Mouse (Mus musculus) G1E-ER4 (cell line): ENCODE measurements around the gene Add1. TPM values are rescaled to one million over a fixed set of nuclear protein-coding genes. Genes with fewer than 3 reads are reported as not detected.

Source experiments
- GATA1 ChIP-seq: IDR thresholded peaks from one replicate; pipeline ENCODE4 v1.8.0; 2012; ENCODE audit warnings: low read length, inconsistent platforms
- polyA plus RNA-seq: library from polyadenylated mRNA; stranded (reverse); fragments of >175 nt; gene quantifications from 2 replicates; pipeline ENCODE4 v1.2.3, GENCODE M21; 2012

Gene Add1
- 290 and 368 TPM in 2 replicates for polyA plus RNA-seq

GRCm38 (mm10) chr5:34573268-34574221 is at the start of gene Add1:
Add1 (plus strand) TSS chr5:34573664.
- peak; percentile 40 for TF ChIP-seq GATA1

DNA sequence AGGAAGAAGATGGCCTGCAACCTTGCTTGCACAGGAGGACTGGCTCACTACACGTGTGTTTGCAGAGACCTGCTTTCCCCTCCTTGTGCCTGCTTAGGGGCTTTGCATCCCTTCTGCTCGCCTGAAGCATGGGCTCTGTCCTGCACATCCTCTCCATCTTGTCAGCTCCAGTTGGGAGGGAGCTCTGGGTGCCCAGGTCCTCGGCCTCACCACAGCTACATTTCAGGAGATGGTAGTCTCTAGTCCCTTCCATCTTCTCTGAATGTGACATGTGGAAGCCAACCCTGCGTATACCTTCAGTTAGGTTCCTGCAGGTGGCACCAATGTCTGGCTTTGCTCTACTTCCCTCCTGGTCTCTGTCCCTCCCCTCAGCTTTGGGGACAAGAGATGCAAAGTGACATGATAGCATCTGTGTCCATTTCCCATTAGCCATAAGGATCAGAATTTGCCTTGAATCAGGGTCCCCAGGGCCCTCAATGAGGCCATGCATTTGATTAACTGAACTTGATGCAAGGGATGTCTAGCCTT is 49.4 kb upstream of the Add1 start:
- TF ChIP-seq GATA1, result no peak

DNA sequence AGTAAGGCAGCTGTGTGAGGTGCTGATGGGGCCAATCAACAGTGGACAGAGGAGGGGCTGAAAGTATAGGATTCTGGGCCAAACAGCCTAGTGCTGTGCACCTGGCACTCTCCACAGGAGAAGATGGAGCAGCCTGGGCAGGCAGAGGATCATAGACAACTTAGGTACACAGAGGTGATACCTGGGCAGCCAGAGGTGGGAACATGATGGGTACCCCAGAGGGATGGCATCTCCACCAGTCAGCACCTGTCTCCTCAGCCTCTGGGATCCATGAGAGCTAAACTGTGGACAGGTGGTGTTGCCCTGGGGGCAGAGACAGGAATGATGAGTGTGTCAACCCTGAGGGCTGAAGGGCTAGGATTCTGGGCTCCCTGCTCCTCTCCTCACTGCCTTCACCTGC is 49.0 kb upstream of the Add1 start:
- TF ChIP-seq GATA1, result no peak

- no peak for TF ChIP-seq GATA1
Observed at GRCm38 (mm10) chr5:34525663-34526476, 47.6 kb upstream of the Add1 start, which contains the start of gene Sh3bp2. Sh3bp2 (plus strand) TSS chr5:34525838.

DNA sequence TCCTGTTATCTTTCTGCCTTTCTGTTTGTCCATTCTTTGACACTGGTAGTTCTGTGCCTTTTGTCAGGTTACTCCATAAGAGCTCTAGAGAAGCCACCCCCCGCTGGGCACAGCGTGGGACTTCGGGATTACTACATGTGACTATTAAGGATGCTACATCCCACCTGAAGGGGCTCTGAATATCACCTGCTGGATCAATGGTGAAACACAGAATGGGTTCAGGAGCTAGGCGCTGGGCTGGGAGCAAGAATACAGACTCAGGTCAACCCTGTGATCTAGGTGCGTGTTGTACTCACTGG is 47.0 kb upstream of the Add1 start:
- no peak for TF ChIP-seq GATA1

- no peak for TF ChIP-seq GATA1
Observed at GRCm38 (mm10) chr5:34527352-34527751, 46.1 kb upstream of the Add1 start.

DNA sequence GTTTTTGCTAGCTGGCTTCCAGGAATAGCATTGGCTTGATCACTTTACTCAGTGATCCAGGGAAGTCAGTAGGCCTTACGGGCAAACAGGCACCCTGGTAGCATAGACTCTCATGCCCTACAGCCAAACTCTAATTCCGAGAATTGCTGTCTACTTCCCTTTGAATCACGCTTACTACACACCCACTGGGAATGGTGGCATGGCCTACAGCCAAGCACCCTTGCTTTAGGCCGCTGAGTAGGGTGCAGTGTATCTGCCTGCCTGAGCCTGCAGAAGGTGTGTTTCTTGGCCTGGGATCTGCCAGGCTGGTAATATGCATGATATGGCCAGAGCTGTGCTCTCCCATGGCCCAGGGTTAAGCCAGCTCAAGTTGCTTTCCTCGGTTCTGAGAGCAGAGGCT is 44.7 kb upstream of the Add1 start:
- TF ChIP-seq GATA1, result no peak

DNA sequence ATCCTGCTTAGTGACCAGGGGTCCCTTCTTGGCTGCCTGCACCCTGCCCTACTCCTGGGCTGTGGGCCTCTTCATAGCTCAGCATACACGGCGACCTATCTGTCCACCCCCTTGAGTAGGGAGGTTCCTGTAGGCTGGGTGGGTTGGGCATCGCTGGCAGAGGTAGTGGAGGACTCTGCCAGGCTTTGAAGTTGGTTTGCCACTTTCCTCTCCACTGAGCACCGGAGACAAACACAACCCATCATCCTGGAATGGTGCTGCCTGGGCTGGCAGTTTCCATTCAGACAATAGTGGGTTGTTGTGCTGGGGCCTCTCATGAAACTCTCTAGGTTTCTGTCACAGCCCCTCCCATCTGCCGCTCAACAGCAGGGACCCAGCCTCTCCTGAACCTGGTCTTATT is 43.3 kb upstream of the Add1 start:
- TF ChIP-seq GATA1, result no peak

GRCm38 (mm10) chr5:34530687-34531086 is 42.8 kb upstream of the Add1 start:
- TF ChIP-seq GATA1, result no peak

GRCm38 (mm10) chr5:34533066-34533465 is 40.4 kb upstream of the Add1 start:
- no peak for TF ChIP-seq GATA1

GRCm38 (mm10) chr5:34533820-34534219 is 39.6 kb upstream of the Add1 start:
- no peak for TF ChIP-seq GATA1

GRCm38 (mm10) chr5:34534776-34535581 is 38.5 kb upstream of the Add1 start:
- TF ChIP-seq GATA1, result no peak

DNA sequence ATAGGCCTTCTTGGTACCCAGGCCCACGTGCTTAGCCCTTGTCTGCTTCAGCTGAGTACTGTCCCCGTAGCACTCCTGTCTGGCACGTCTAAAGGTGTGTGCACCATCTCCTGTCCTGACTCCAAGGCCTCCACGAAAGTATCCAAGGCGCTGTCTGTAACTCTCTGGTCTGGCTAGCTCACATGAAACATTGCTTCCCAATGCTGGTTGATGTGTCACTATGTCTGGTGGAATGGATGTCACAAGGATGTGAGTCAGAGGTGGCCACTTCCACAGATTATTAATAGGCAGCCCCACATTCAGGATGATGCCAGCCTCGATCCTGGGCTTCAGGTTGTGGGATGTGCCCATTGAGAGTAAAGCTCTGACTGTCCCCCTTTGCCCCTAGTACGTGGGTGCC is 37.6 kb upstream of the Add1 start:
- no peak for TF ChIP-seq GATA1

DNA sequence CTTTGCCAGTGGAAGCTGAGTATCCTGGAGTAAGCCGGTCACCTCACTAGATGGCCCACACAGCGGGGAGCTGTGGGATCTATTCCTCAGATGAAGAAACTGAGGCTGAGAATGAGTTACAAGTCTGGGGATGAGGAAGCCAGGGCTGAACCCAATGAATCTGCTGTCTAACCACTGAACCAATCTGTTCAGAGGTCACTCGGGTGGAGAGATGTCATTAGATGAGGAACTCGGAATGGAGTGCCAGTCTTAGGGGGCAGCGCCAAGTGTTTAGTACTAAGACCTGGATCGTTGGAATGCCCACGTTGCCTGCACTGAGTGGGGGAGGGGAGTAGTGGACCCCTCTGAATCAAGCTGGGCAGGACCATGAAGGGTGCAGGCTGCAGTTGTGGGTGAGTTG is 35.4 kb upstream of the Add1 start:
- no peak for TF ChIP-seq GATA1

DNA sequence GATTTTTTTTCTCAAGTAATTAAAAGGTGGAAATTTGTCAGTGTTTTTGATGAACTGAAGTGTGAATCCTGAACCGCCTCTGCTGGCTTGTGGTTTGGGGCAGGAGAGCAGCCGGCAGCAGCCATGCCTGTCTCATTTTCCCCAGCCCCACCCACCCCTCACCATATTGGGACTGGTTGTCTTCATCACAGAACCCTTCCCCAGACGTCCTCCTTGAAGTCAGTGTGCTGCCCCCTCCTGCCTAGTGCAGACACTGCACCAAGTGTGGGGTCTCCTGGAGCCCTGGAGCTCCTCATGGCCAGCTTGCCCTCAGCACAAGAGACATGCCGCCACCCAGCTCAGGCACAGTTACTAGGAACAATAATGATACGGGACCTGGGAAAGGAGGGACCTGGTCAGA is 34.9 kb upstream of the Add1 start:
- no peak for TF ChIP-seq GATA1

DNA sequence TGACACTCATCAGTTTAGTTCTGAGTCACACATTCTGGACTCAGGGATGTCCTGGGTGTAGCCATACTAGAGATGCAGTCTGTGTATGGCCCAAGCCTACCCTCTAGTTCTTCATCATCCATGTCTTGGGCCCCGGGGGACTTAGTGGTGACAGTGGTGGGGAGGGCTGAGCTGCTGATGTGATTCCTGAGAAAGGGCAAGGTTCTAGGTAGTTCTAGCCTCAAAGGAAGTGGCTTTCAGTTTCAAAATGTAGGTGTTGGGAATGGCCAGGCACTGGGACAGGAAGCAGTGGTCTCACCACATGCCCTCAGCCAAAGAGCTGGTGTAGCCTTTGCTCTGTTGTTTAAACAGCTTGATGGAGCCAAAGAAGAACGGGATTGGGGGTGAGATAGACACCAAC is 34.3 kb upstream of the Add1 start:
- TF ChIP-seq GATA1, result no peak

DNA sequence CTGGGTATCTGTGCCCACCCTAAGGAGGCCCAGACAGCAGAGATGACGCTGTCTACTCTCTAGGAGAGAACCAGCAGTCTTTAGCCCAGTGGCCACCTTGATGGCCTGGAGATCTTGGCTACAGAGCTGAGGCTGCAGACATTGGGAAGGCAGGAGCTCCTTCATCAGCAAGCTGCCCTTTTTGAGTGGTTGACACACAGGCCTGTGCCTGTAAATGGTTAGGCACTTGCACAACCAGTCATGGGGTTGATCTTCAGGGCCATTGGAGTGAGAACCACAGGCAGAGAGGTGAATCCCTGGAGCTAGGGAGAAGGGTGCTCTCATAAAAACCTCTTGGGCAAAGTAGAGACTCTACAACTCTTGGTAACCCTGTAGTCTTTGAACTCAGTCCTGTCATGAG is 31.3 kb upstream of the Add1 start:
- TF ChIP-seq GATA1, result no peak
